Mouse (Mus musculus): ENCODE measurements around the gene Ifitm6. TPM values are rescaled to one million over a fixed set of nuclear protein-coding genes. Genes with fewer than 3 reads are reported as not detected.
A peak's percentile ranks its signal among the peaks of the same experiment; 100 is the strongest.
"Not testable (repeated sequence)": the region's sequence is repeated elsewhere in the genome, so short reads cannot be mapped to it uniquely, and the experiment has no call there.

The Ifitm6 gene
- total RNA-seq, 2 experiments from 2014 or later = 0.49 to 0.84 TPM

DNA sequence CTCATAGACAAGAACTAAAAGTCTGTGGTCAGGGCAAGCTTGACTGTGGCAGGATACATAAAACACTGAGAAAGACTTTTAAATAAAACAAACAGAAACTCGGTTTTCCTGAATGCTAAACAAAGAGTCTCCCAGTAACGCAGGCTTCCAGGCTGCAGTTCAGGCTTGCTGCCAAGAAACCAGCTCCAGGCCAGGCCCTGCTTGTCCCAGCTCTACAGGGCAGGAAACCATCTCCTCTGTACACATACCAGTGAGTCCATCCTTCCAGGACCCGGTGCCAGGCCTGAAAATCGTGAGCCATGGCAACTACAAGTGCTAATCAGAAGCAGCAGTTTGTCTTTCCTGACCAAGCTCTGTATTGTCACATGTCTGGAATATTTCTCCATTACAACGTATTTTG lies 23.9 kb upstream of the Ifitm6 start:
- peak; percentile 80 for DNase-seq

DNA sequence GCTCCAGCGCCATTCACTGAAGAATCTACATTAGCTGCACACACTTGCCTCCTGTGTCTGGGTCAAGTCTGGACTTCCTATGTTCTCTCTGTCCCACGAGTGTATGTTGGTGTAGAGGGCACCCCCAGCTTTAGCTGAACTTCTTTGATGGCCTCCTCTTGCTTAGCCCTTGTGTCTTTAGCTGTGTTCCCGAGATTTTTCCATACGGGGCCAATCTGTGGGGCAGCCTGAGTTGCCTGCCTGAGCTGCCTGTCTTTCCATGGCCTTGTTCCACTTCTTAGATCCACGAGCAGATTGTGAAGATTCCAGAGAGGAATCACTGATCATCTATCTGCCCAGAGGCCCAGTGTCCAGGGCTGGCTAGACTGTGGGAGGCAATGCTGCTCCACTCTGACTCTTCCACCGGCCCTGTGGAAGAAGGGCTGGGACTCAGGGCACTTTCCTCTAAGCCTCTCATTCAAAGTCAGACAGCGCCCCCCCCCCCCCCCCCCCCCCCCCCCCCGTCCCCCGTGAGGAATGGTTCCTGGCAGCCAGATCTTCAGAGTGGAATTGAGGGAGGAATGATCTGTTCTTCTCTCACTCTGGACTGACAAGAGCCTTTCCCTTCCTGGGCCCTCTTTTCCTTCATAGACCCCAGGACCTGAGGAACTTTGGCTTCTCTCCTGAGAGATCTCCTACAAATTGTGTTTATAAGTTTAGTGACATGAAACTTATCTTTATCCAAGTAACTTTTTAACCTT lies 23.3 kb upstream of the Ifitm6 start:
- DNase-seq = no peak

DNA sequence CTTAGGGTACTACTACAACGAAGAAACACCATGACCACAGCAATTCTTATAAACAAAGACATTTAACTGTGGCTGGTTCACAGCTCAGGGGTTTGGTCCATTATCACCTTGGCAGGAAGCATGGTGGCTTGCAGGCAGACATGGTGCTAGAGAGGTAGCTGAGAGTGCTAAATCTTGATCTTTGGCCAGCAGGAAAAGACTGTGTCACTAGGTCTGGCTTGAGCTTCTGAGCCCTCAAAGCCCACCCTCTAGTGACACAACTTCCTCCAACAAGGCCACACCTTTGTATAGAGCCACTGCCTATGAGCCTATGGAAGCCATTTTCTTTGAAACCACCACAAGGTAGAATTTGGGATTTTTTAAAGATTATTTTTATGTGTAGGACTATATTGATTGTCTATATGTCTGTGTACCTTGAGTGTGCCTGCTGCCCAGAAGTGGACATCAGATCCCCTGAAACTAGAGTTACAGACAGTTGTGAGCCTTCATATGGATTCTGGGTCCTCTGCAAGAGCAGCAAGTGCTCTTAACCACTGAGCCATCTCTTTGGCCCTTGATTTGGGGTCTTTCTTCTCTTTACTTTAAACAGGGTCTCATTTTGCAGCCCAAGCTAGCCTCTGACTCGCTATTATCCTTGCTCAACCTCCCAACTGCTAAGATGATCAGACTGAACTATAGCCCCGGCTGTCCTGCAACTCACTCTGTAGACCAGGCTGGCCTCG lies 21.8 kb upstream of the Ifitm6 start:
- no peak for DNase-seq

DNA sequence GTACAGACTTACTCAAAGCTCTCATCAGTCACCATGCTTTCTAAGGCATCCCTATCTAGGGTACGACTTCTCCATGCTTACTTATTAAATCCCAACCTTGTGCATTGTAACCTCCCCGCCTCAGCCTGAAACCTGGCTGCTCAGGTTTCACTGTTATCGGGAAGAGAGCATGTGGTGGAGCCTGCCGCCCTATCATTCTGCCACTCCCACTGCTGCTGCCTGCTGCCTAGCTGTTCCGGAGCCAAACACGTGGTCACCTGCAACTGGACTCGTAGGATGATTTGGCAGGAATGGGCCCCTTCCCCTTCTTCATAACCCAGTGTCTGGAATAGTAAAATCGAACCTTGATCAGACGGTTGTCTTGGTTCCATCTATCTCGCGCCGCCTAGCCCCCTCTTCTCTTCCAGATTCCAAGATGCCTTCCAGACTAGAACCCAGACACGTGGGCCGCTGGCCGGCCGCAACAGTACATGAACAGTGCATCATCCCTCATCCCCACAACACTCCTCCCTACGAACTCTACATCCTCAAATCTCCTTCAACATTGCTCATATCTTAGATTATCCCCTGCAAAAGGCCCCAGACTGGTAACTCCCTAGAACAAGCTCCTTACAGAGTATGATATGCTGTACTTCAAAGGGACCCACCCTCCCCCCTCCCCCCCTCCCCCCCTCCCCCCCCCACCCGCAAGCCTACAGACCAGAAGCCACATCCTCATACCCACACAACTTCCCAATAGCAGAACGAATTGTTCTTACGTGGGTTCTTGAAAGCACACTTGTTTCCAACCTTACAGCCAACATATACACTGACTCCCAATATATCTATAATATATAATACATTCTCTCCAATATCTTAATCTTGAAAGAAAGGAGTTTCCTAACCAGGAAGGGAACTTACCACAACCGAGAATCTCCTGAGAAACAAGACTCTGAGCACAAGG lies 20.6 kb upstream of the Ifitm6 start:
- no peak for DNase-seq

DNA sequence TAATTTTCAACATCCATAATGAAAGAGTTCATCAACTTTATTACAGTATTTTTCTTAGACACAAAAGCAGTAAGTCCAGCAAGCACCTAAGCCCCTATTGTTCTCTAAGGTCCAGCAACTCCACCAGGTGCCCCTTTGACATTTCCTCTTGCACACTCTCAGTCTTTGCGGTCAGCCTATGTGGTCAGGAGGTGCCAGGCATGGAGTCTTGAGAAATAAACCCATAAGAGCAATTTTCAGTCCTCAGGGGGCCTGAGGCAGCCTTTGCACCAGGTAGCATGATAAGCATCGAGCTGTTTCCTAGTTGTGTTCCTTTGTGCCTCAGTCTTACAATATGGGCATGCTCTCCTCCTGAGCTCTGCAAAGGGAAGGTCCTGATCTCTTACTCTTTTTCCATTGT lies 18.9 kb upstream of the Ifitm6 start:
- DNase-seq = not testable (repeated sequence)

DNA sequence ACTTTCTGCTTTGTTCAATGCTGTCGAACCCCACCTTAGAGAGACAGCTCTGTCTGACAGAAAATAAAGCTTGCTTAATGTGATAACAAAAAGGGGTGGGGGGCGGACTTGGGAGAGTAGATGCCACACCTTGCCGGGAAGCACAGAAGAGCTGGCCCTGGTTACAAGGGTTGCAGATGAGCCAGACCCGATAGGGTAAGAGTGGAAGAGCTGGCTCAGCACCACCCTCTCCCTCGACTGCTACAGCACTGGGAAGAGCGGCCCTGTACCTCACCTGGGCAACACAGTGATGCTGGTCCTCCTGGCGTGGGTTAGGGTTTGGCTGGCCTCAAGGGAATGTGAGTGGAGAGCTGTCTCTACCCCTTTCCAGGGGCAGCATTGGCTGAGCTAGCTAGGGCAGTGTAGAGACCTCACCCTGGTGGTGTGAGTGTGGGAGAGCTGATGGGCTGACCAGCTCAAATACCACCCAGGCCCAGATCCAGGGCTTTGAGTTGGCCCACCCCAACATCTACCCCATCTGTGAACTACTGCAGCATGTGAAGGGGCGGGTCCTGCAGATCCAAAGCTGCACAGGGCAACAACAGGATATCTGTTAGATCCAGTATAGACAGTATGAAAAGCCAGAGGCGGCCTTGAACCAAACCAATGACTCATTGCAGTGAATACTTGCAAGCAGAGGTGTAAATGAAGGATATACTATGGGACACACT lies 14.9 kb upstream of the Ifitm6 start:
- DNase-seq = no peak

DNA sequence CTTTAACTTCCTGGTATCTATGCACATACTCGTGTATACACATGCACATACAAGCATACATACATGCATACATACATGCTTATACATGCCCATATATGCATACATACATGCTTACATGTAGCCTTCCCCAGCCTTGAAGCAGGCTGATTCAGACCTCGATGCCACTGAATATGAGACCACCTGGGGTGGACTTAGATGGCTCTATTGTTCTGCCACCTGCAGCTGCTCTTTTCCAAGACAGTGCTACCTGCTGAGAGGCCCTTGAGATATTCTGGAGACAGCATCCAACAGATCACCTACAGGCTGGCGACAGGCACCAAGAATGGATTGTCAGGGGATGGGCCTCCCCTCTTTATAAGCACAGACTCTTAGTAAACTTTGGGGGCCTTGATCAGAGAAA lies 12.7 kb upstream of the Ifitm6 start:
- DNase-seq = no peak

DNA sequence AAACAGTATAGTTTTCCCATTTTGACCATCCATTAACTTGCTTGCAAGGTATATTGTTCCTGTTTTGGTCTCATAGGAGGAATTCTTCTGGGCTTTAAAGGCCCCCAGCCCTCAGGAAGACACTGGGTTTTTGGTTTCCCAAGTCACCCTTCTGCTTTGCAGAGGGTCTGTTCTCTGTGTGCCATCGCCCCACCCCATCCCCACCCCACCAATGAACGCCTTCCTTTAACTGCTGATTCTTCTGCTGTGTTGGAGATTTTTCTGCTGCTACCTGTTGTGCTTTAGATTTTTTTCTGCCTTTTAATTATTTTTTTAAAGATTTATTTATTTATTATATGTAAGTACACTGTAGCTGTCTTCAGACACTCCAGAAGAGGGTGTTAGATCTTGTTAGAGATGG lies 11.1 kb upstream of the Ifitm6 start, which contains the start of gene Gm17387:
Gene Gm17387 (plus strand): TSS at position 301 of the 400 bp plus-strand sequence.
- no peak for DNase-seq

DNA sequence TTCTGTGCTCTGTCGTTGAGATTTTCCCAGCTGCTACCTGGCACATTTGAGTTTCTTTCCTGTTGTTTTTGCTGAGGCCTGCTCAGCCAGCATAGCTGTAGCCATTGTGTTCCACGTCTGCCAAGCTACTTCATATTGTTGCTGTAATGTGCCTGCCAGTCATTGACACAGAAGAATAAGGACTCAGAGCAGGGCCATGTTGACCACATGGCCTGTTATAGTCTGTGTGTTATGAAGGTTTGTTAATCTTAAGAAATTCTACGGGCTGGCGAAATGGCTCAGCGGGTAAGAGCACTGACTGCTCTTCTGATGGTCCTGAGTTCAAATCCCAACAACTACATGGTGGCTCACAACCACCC lies 9.0 kb upstream of the Ifitm6 start:
- no peak for DNase-seq

DNA sequence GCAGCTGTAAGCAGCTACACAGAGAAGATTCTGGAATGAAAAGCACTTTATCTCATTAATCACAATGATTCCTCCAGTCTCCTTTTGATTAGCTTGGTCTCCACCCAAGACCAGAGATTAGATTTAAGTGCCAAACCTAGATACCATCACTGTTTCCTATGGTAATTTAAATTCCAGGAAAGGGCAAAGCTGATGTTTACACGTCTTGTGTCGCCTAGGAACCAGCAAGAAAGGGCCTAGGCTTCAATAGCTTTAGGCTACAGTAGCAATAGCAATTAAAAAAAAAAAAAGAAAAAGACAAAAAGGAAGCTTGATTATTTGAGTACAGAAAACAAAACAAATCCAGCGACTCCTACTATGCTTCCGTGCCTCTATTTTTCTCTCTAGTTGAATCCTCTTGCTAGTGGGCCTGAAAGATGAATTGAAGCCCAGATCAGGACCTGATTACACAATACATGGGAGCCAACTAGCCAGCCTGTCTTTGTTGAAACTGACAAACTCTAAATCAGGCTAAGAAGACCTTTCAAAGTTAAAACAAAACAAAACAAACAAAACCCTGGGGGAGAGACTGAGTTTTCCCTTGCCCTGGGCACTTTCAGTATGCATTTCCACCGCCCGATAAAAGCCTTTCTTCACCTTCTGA lies 8.5 kb upstream of the Ifitm6 start:
- no peak for DNase-seq

DNA sequence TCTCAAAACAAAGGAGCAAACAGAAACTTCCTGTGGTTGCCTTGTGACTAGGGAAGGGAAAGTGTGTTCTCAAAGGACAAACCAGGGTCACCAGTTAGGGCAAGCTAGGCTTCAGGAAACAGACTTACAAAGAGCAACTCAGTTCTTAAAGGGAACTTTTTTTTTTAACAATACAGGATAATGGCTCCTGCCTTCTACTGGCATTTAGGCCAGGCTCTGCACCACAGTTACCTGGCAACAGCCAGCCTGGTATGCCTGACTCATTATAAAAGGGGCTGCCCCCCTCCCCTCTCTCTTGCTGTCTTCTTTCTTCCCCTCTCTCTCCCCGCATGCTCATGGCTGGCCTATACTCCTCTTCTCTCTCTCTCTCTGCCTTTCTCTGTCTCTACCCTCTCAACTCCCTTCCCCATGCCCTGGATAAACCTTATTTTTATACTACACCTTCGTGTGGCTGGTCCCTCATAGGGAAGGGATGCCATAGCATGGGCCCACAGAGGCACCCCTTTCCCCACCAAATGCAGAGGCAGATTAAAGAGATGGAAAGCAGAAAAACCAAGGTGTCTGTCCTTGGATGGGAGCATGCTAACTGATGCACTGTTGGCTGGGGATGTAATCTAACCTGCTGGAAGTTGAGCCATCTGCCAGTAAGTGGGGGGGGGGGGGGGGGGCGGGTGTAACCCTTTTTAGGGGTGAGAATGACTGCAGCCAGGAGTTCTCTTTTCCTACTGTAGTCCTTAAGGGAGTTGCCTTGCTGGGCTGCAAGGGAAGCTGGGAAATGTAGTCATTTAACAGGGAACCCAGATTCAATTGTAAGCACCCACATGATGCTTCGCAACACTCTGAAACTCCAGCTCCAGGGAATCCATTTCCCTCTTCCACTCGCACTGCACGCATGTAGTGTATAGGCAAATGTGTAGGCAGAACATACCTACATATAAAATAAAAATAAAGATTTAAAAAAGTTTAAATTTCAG lies 7.4 kb upstream of the Ifitm6 start:
- no peak for DNase-seq

DNA sequence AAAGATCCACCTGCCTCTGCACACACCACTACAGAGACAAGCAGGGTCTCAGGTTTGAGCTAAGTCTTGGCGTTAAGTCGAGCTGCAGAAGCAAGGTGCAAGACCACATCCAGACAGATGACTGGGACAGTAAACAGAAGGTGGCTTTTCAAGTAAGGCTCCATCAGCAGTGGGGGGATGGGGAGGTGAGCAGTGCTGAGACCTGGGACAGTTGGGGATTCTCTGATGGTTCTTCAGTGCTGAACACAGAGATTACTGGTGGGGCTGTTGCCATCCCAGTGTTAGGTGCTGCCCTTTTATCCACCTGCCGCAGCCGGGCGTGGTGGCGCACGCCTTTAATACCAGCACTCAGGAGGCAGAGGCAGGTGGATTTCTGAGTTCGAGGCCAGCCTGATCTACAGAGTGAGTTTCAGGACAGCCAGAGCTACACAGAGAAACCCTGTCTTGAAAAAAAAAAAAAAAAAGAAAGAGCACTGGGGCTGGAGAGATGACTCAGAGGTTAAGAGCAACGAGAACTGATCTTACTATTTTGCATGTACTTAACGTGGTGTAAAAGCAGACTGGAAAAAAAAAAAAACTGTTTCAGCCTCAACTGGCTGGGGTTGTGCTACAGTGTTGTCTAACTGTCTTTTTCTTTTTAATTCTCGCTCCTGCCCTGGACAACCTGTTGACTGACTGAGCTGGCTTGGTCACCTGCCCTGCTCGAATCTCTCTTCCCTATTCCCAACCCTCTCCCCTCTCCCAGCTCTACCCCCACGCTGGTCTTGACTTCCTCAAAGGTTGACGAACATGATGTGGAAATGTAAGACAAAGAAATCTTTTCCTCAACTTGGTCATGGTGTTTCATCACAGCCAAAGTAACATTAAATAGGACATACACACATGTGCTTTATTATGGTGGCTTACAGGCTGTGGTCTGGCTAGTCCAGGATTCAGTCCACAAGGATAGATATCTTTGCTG lies 4.0 kb upstream of the Ifitm6 start:
- no peak for DNase-seq

DNA sequence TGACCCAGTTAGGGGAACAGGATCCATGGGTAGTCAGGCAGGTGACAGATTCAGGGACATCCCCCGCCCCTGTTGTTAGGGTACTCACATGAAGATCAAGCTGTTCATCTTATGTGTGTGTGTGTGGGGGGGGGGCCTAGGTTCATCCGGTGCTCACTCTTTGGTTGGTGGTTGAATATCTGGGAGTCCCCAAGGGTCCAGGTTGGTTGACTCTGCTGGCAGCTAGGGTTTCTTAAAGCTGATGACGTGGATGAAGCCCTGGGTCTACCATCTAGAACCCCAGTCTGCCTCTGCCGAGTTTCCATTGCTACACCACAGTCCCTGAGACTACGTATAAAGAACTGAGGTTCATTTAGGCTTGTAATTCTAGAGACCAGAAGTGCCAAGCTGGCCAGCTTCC lies 1.3 kb upstream of the Ifitm6 start:
- DNase-seq = no peak

DNA sequence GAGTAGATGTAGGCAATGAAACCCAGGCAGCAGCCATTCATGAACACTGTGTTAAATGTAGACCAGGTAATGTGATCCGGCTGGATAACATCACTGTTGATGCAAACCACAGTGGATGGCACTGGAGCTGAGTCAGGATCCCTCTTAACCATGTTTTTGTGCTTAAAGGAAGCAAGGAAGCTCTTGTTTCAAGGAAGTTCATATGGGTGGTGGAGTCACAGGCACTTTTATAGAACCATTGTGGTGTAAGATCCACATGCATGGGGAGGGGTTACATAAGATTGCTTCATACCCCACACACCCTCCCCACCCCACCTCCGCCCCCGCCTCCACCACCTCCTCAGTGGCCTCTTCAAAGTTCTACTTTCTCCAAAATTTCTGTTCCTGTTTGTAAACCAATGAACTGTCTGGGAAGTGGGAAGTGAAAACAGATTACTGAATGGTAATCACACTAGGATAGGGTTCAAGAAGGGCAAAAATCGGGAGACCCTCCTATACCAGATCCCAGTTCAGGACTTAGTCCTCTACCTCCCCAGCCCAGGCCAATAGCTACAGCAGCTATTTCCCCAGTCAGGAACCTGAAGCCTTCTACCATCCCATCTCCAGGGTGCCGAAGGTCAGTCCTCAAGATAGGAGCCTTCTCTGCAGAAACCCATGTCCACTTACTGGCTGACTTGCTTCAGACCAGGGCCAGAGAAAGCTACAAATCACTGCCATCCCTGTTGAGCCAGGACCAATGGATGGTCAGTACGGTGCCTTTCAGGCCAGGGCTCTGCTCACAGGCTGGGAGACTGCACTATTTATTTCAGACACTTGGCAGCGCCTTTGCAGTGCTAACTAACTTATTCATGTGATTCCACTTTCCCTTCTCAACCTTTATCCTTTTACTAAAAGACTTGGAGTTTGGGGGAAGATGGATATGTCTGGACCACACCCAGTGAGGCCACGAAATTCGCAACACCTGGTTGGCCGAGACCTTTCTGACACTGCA lies 722 bp downstream of the Ifitm6 start:
- DNase-seq = no peak

DNA sequence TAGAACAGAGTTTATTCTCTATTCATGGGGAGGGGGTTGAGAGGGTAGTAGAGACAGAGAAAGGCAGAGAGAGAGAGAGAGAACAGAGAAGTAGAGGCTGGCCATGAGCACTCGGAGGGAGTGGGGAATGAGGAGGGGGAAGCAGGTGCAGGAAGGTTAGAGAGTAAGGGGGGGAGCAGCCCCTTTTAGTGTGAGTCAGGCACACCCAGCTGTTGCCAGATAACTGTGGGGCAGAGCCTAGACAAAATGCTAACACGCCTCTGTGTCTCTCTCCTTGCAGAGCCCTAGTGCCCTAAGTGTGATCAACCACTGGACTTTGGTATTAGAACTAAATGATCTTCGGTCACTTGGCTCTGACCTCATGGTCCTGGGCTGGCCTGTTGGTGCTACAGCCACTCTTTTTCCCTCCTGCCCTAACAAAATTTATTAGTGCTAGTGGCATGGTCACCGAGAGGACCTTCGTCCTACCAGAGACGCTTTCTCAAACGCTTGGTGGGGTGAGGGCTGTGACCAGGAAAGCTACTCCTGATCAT lies 6.4 kb downstream of the Ifitm6 start:
- no peak for DNase-seq

DNA sequence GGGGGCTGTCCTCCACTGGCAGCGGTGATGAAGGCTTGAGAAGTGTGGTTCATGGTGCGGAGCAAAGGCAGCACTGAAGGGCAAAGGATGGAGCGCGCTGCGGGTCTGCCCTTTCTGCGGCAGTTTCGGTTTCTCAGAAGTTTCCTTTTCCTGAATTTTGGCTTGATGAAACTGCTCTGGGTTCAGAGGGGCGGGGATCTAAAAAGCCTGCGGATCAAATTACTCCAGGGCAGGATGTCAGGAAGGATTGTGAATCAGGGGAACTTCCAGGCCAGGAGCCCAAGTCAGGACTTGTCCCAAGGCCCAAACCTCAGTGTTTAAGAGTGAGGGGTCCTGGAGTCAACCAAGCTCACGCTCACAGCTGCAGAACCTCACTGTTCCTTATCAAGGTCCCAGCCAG lies 7.1 kb downstream of the Ifitm6 start, which contains the start of gene Ifitm3:
Gene Ifitm3 (minus strand): TSS at position 178 of the 400 bp plus-strand sequence.
- DNase-seq = peak; percentile 43

DNA sequence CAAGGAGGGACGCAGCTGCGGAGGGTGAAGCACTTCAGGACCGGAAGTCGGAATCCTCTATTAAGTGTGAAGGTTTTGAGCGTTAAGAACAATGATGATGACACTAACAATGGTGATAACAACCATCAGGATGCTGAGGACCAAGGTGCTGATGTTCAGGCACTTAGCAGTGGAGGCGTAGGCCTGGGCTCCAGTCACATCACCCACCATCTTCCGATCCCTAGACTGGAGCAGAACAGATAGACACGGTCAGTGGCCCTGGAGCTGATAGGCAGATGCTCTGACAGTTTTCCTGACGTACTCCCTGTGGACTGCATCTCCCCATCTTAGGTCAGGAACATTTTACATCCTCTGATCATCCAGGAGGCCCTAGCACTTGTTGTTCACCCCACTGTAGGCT lies 8.1 kb downstream of the Ifitm6 start:
- no peak for DNase-seq

Data from gastrocnemius, postnatal 10 days (tissue).